Mouse (Mus musculus) erythroblast, embryonic 14.5 days (primary cell): Measurements from ENCODE around the gene Cdkal1.

Experiments
- GATA1 ChIP-seq: IDR thresholded peaks from 2 replicates; pipeline ENCODE4 v1.6.1; 2012; ENCODE audit warnings: low read length, inconsistent platforms, mixed read lengths
- TAL1 ChIP-seq: IDR thresholded peaks from 3 replicates; pipeline ENCODE4 v1.6.1; 2012; ENCODE audit warnings: low read length, inconsistent platforms, mixed read lengths

DNA sequence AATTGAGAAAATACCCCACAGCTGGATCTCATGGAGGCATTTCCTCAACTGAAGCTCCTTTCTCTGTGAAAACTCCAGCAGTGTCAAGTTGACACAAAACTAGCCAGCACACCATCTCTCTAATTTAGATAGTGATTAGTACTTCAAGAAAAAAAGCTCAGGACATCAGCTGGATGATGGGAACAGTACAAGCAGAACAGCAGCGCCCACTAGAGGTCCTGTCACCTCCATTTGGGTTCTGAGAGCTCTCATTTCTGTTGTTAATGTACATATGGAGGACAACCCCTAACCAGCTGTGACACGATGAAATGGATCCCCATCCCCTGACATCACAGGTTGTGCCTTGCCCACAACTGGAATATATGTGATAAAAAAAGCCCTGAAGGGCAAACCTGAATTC lies 354.3 kb downstream of the Cdkal1 start:
- TF ChIP-seq TAL1: no peak
- TF ChIP-seq GATA1: no peak
